Mouse (Mus musculus) ES-E14 (cell line): Measurements from ENCODE around the gene Muc3. TPM values are rescaled to one million over a fixed set of nuclear protein-coding genes. Genes with fewer than 3 reads are reported as not detected.
A peak's percentile ranks its signal among the peaks of the same experiment; 100 is the strongest.

Experiments
- DNase-seq: peaks from one replicate; pipeline ENCODE4 v3.0.0-alpha.2; 2013; ENCODE audit warnings: low read depth, low spot score
- H3K27ac ChIP-seq: 2 replicates; pipeline ENCODE4 v1.5.1; 2012; ENCODE audit warnings: low read depth, mild to moderate bottlenecking, low read length, moderate library complexity, mixed read lengths; ENCODE audit not compliant: poor library complexity, insufficient read depth, severe bottlenecking
- H3K36me3 ChIP-seq: 2 replicates; pipeline ENCODE4 v1.6.1; 2012; ENCODE audit warnings: mild to moderate bottlenecking, low read length, moderate library complexity, mixed read lengths; ENCODE audit not compliant: control insufficient read depth, poor library complexity, insufficient read depth, severe bottlenecking
- H3K4me1 ChIP-seq, 2 experiments: fragments of 150-350 bp in 1 of 2; sonication (generic) in 1 of 2; 2 replicates each; pipeline ENCODE4 v1.6.1; 2012; ENCODE audit warnings: low read length in 2 of 2, mild to moderate bottlenecking in 1 of 2, mixed read lengths in 1 of 2; ENCODE audit not compliant: control insufficient read depth in 2 of 2, insufficient read depth in 2 of 2, poor library complexity in 1 of 2
- H3K4me3 ChIP-seq, 2 experiments: fragments of 150-350 bp in 1 of 2; sonication (generic) in 1 of 2; 2 replicates each; pipeline ENCODE4 v1.5.1; 2012; ENCODE audit warnings: low read length in 2 of 2, low read depth in 1 of 2, mild to moderate bottlenecking in 1 of 2, mixed read lengths in 1 of 2; ENCODE audit not compliant: insufficient read depth in 1 of 2, poor library complexity in 1 of 2, severe bottlenecking in 1 of 2
- H3K9ac ChIP-seq: 2 replicates; pipeline ENCODE4 v1.6.1; 2012; ENCODE audit warnings: low read depth, mild to moderate bottlenecking, low read length, mixed read lengths; ENCODE audit not compliant: poor library complexity, insufficient read depth, severe bottlenecking
- H3K9me3 ChIP-seq: fragments of 150-350 bp; sonication (generic); 2 replicates; pipeline ENCODE4 v1.6.1; 2012; ENCODE audit warnings: low read depth, mild to moderate bottlenecking, low read length; ENCODE audit not compliant: control insufficient read depth, insufficient read depth
- CHD2 ChIP-seq: IDR thresholded peaks from 2 replicates; pipeline ENCODE4 v1.6.1; 2014; ENCODE audit warnings: mild to moderate bottlenecking, low read depth, low read length, inconsistent platforms
- HCFC1 ChIP-seq: IDR thresholded peaks from 2 replicates; pipeline ENCODE4 v1.6.1; 2012; ENCODE audit warnings: low read length, inconsistent platforms, borderline replicate concordance; ENCODE audit not compliant: insufficient read depth
- MAFK ChIP-seq: IDR thresholded peaks from 2 replicates; pipeline ENCODE4 v1.6.1; 2014; ENCODE audit warnings: mild to moderate bottlenecking, low read depth, low read length, inconsistent platforms; ENCODE audit not compliant: insufficient read depth
- ZC3H11A ChIP-seq: IDR thresholded peaks from 2 replicates; pipeline ENCODE4 v1.6.1; 2012; ENCODE audit warnings: low read depth, mild to moderate bottlenecking, inconsistent platforms, low read length, borderline replicate concordance
- ZNF384 ChIP-seq: IDR thresholded peaks from 2 replicates; pipeline ENCODE4 v1.6.1; 2012; ENCODE audit warnings: low read depth, low read length, inconsistent platforms
- in situ Hi-C, 2 experiments: fragments of 600-800 bp; cut with MboI; formaldehyde crosslinking; loops; one replicate each; pipeline ENCODE4 v1.15.1; 2025; ENCODE audit warnings: low sequenced_read_pairs in 2 of 2, inconsistent platforms in 1 of 2; ENCODE audit not compliant: unreplicated experiment in 2 of 2
- total RNA-seq: library from RNA; depleted of rRNA; stranded (reverse); fragments of 300-350 nt; gene quantifications from 2 replicates; pipeline ENCODE4 v1.2.3, GENCODE M21; 2012

The Muc3 gene
- total RNA-seq, 1 experiment: 3.1 TPM

- Histone ChIP-seq H3K9ac (no peak overlapping the region), H3K4me1 (peaks cover 0 to 6% of the 10 kb centered on the region in 2 experiments; a peak in 2 of 4 replicates), H3K4me3 (no peak overlapping the region), H3K36me3 (no peaks in the 10 kb centered on the region), H3K27ac (no peak overlapping the region), H3K9me3 (no peaks in the 10 kb centered on the region)
- TF ChIP-seq MAFK (no peak), HCFC1 (no peak), ZC3H11A (peak; percentile 84), CHD2 (no peak), ZNF384 (no peak)
- in situ Hi-C loops: no loop called here
- no peak for DNase-seq
Observed at GRCm38 (mm10) chr5:137131490-137131889, 17.6 kb downstream of the Muc3 start.

GRCm38 (mm10) chr5:137129281-137129680 lies 19.8 kb downstream of the Muc3 start:
- H3K4me3 ChIP-seq: no peak overlapping the region
- H3K4me1 ChIP-seq: peaks cover 0 to 6% of the 10 kb centered on the region in 2 experiments; a peak in 2 of 4 replicates
- TF ChIP-seq HCFC1: no peak
- no peak for TF ChIP-seq CHD2
- no peak for TF ChIP-seq ZC3H11A
- no peak for TF ChIP-seq MAFK
- no peak for TF ChIP-seq ZNF384
- in situ Hi-C loops: no loop called here
- no peaks in the 10 kb centered on the region for H3K9me3 ChIP-seq
- DNase-seq: no peak
- no peak overlapping the region for H3K9ac ChIP-seq
- no peaks in the 10 kb centered on the region for H3K36me3 ChIP-seq
- no peak overlapping the region for H3K27ac ChIP-seq

GRCm38 (mm10) chr5:137123516-137123915 lies 25.6 kb downstream of the Muc3 start:
- no peak overlapping the region for H3K4me3 ChIP-seq
- TF ChIP-seq CHD2 (no peak), ZNF384 (no peak), MAFK (no peak), HCFC1 (no peak), ZC3H11A (no peak)
- H3K9me3 ChIP-seq: no peaks in the 10 kb centered on the region
- H3K9ac ChIP-seq: no peak overlapping the region
- peaks cover 0 to 7% of the 10 kb centered on the region in 2 experiments; a peak in 2 of 4 replicates for H3K4me1 ChIP-seq
- in situ Hi-C loops: no loop called here
- H3K27ac ChIP-seq: peak overlapping the region; percentile 62
- no peak for DNase-seq
- no peaks in the 10 kb centered on the region for H3K36me3 ChIP-seq

GRCm38 (mm10) chr5:137122686-137123193 lies 26.4 kb downstream of the Muc3 start:
- TF ChIP-seq ZC3H11A: peak; percentile 42; the same call in 1 of the 2 replicates
- no peak for TF ChIP-seq HCFC1
- H3K36me3 ChIP-seq: no peaks in the 10 kb centered on the region
- H3K9ac ChIP-seq: no peak overlapping the region
- no peak overlapping the region; the same call in 1 of the 2 replicates for H3K27ac ChIP-seq
- no peaks in the 10 kb centered on the region for H3K9me3 ChIP-seq
- peak; percentile 86 for DNase-seq
- peaks cover 0 to 7% of the 10 kb centered on the region in 2 experiments; a peak in 2 of 4 replicates for H3K4me1 ChIP-seq
- no peak overlapping the region for H3K4me3 ChIP-seq
- in situ Hi-C loops: no loop called here

GRCm38 (mm10) chr5:137121280-137121679 lies 27.8 kb downstream of the Muc3 start:
- Histone ChIP-seq H3K27ac (no peak overlapping the region), H3K9me3 (no peaks in the 10 kb centered on the region), H3K36me3 (no peaks in the 10 kb centered on the region), H3K9ac (no peak overlapping the region), H3K4me1 (peaks cover 0 to 11% of the 10 kb centered on the region in 2 experiments; a peak in 2 of 4 replicates), H3K4me3 (no peak overlapping the region)
- DNase-seq: no peak
- in situ Hi-C loops: no loop called here
- TF ChIP-seq HCFC1: no peak
